ENCODE assay signal across 9 mouse cellular contexts in the genomic region with DNA sequence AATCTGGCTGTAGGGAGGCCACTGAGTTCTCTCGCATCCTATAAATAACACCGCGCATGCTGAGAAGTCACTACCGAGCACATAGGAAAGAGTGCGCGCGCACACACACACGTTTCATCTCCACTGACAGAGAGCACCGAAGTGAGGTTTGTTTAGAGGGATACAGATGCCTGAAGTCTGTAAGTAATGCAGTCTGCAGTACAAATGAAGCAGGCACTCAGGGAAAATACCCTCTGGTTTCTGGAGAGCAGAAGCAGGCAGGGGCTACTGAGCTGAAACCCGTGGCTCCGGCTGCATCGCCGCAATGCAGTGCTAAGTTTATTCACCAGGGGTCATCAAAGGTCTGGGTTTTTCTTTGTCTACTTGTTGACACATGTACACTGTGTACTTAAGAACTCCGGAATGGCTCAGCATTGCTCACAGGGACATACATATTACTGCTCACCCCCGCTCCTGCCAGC.
A peak's percentile ranks its signal among the peaks of the same experiment; 100 is the strongest.
DNase-seq lines count a peak whose midpoint lies in the region; ATAC-seq and TF ChIP-seq lines count a peak whose summit lies in the region.
"Had no signal": no experiment of that assay in that cellular context is flagged by ENCODE, and none has a peak within 500 bp of the region (broad histone marks: within the 10 kb centered on the region; RNA-seq: fewer than 3 reads in every experiment).

No protein-coding gene starts in this region.

- H3K27ac ChIP-seq in thymus, adult 2 months (ENCODE audit: control insufficient read depth, insufficient read depth, low read length) = no peak overlapping the region
- no peak overlapping the region for H3K27ac ChIP-seq in embryonic facial prominence, embryonic 12.5 days
- no peak overlapping the region for H3K27ac ChIP-seq in heart, embryonic 10.5 days
- H3K27ac ChIP-seq in limb, embryonic 10.5 days = no peak overlapping the region; the same call in 1 of the 2 replicates
- peak overlapping the region; percentile 31 for H3K27ac ChIP-seq in midbrain, embryonic 16.5 days (ENCODE audit: low read length)

- H3K27me3 ChIP-seq in thymus, adult 2 months (ENCODE audit: control insufficient read depth, insufficient read depth, low read length) = no peaks in the 10 kb centered on the region
- H3K27me3 ChIP-seq in embryonic facial prominence, embryonic 12.5 days = no peaks in the 10 kb centered on the region
- H3K27me3 ChIP-seq in heart, embryonic 10.5 days (ENCODE audit: insufficient read depth, poor library complexity, severe bottlenecking) = no peaks in the 10 kb centered on the region
- no peaks in the 10 kb centered on the region for H3K27me3 ChIP-seq in limb, embryonic 10.5 days (ENCODE audit: low read depth, poor library complexity, severe bottlenecking)
- no peaks in the 10 kb centered on the region for H3K27me3 ChIP-seq in midbrain, embryonic 16.5 days (ENCODE audit: control insufficient read depth, insufficient read depth, low read depth, low read length)

- no peak for TF ChIP-seq POLR2A in thymus, adult 2 months (IDR thresholded peaks at IDR 0.05; ENCODE audit: control insufficient read depth, extremely low read depth, insufficient read depth, low read length, poor library complexity)

- H3K4me1 ChIP-seq in thymus, adult 2 months (replicated peaks; ENCODE audit: control insufficient read depth, insufficient read depth, low read length) = no peaks in the 10 kb centered on the region
- no peaks in the 10 kb centered on the region for H3K4me1 ChIP-seq in embryonic facial prominence, embryonic 12.5 days
- no peaks in the 10 kb centered on the region for H3K4me1 ChIP-seq in heart, embryonic 10.5 days
- peaks cover 4% of the 10 kb centered on the region; the same call in 1 of the 2 replicates for H3K4me1 ChIP-seq in limb, embryonic 10.5 days
- H3K4me1 ChIP-seq in midbrain, embryonic 16.5 days (ENCODE audit: control insufficient read depth, insufficient read depth, low read length) = peaks cover 6% of the 10 kb centered on the region; the same call in 1 of the 2 replicates

- peak; percentile 33 for DNase-seq in thymus, adult 2 months
- DNase-seq in thymus, adult 18-20 months = no peak
- DNase-seq in heart, embryonic 10.5 days (ENCODE audit: low spot score) = peak; percentile 78
- peak; percentile 85 for DNase-seq in kidney, adult 9 months
- DNase-seq in limb, embryonic 10.5 days (ENCODE audit: low spot score) = peak; percentile 79
- peak; percentile 67 for DNase-seq in telencephalon, adult 2 months (ENCODE audit: low read depth, low spot score)

- no peaks in the 10 kb centered on the region for H3K36me3 ChIP-seq in thymus, adult 2 months (ENCODE audit: control insufficient read depth, insufficient read depth, low read length)
- H3K36me3 ChIP-seq in embryonic facial prominence, embryonic 12.5 days = no peaks in the 10 kb centered on the region
- no peaks in the 10 kb centered on the region for H3K36me3 ChIP-seq in heart, embryonic 10.5 days
- H3K36me3 ChIP-seq in limb, embryonic 10.5 days = no peaks in the 10 kb centered on the region
- no peaks in the 10 kb centered on the region for H3K36me3 ChIP-seq in midbrain, embryonic 16.5 days (ENCODE audit: control insufficient read depth, insufficient read depth, low read length)
- H3K36me3 ChIP-seq: G1E had no signal

- H3K4me2 ChIP-seq in embryonic facial prominence, embryonic 12.5 days (replicated peaks) = peak overlapping the region; percentile 19; the same call in 1 of the 2 replicates
- peak overlapping the region; percentile 42 for H3K4me2 ChIP-seq in midbrain, embryonic 16.5 days (ENCODE audit: low read length)

- H3K4me3 ChIP-seq in thymus, adult 2 months (ENCODE audit: control insufficient read depth, insufficient read depth, low read length) = no peak overlapping the region
- no peak overlapping the region for H3K4me3 ChIP-seq in embryonic facial prominence, embryonic 12.5 days
- H3K4me3 ChIP-seq in heart, embryonic 10.5 days = peak overlapping the region; percentile 39; the same call in 1 of the 2 replicates
- H3K4me3 ChIP-seq in limb, embryonic 10.5 days = peak overlapping the region; percentile 10; the same call in 1 of the 2 replicates
- H3K4me3 ChIP-seq in midbrain, embryonic 16.5 days (ENCODE audit: low read depth, low read length) = peak overlapping the region; percentile 14

- H3K9me3 ChIP-seq in embryonic facial prominence, embryonic 12.5 days = no peaks in the 10 kb centered on the region
- H3K9me3 ChIP-seq in heart, embryonic 10.5 days = no peaks in the 10 kb centered on the region
- H3K9me3 ChIP-seq in limb, embryonic 10.5 days (replicated peaks) = no peaks in the 10 kb centered on the region
- H3K9me3 ChIP-seq in midbrain, embryonic 16.5 days (replicated peaks; ENCODE audit: control insufficient read depth, low read length, poor library complexity, severe bottlenecking) = no peaks in the 10 kb centered on the region
- H3K9me3 ChIP-seq: G1E had no signal

- 51% methylated on average over 15 of the region's 15 CpGs for WGBS in thymus, adult 2 months
- 45% methylated on average over 15 of the region's 15 CpGs for WGBS in embryonic facial prominence, embryonic 12.5 days
- WGBS in heart, embryonic 10.5 days = 54% methylated on average over 15 of the region's 15 CpGs
- WGBS in limb, embryonic 10.5 days = 60% methylated on average over 15 of the region's 15 CpGs
- 31% methylated on average over 15 of the region's 15 CpGs for WGBS in midbrain, embryonic 16.5 days

- H3K9ac ChIP-seq in embryonic facial prominence, embryonic 12.5 days = no peak overlapping the region
- no peak overlapping the region for H3K9ac ChIP-seq in midbrain, embryonic 16.5 days (ENCODE audit: low read depth, low read length)

- TF ChIP-seq CTCF in thymus, adult 2 months (IDR thresholded peaks at IDR 0.05; ENCODE audit: borderline replicate concordance, control insufficient read depth, extremely low read depth, insufficient read depth, low read length, poor library complexity) = no peak

- peak; percentile 75; the same call in 1 of the 2 replicates for ATAC-seq in embryonic facial prominence, embryonic 12.5 days (ENCODE audit: insufficient number of reproducible peaks, insufficient read depth, low FRiP score, low TSS enrichment)
- peak; percentile 92 for ATAC-seq in midbrain, embryonic 16.5 days

Comparison
In these comparisons a context has a peak if more than half of its experiments do, and no peak if none do; other contexts are left out.
1. DNase-seq: peak in thymus, adult 2 months (single experiment), heart, embryonic 10.5 days (single experiment), kidney, adult 9 months (single experiment), limb, embryonic 10.5 days (single experiment) and telencephalon, adult 2 months (single experiment); none in thymus, adult 18-20 months (0 of 2).
2. H3K4me3 ChIP-seq: peak in heart, embryonic 10.5 days (single experiment), limb, embryonic 10.5 days (single experiment) and midbrain, embryonic 16.5 days (single experiment); none in thymus, adult 2 months (single experiment) and embryonic facial prominence, embryonic 12.5 days (single experiment).